Mouse (Mus musculus) testis, adult 2 months (tissue): ENCODE results near the gene Bdkrb2.

Experiments
- CTCF ChIP-seq: fragments of 200-500 bp; IDR thresholded peaks from 2 replicates; pipeline ENCODE4 v1.5.1; 2012; ENCODE audit warnings: low read depth, mild to moderate bottlenecking, inconsistent platforms, low read length, moderate library complexity; ENCODE audit not compliant: control insufficient read depth, insufficient read depth, insufficient replicate concordance
- POLR2A ChIP-seq: fragments of 200-500 bp; IDR thresholded peaks from 2 replicates; pipeline ENCODE4 v1.6.1; 2012; ENCODE audit warnings: low read depth, mild to moderate bottlenecking, inconsistent platforms, low read length, moderate library complexity; ENCODE audit not compliant: control insufficient read depth

GRCm38 (mm10) chr12:105551551-105551989, 11.5 kb upstream of the Bdkrb2 start:
- TF ChIP-seq CTCF (no peak), POLR2A (no peak)
